Mouse (Mus musculus) hindbrain, embryonic 16.5 days (tissue): Measurements from ENCODE around the gene Myocd. TPM values are rescaled to one million over a fixed set of nuclear protein-coding genes. Genes with fewer than 3 reads are reported as not detected.
A peak's percentile ranks its signal among the peaks of the same experiment; 100 is the strongest.

ENCODE experiments used
- ATAC-seq: fragments of 200-750 bp; cut with Nextera tagmentation; 2 replicates; pipeline ENCODE4 v1.8.0; 2017; ENCODE audit warnings: moderate TSS enrichment, moderate library complexity
- H3K27ac ChIP-seq: fragments of 300-500 bp; sonication (generic); 2 replicates; pipeline ENCODE4 v1.5.1; 2014; ENCODE audit warnings: low read depth, mild to moderate bottlenecking, control low read depth, low read length, moderate library complexity
- H3K27me3 ChIP-seq: fragments of 300-500 bp; sonication (generic); replicated peaks from 2 replicates; pipeline ENCODE4 v1.6.1; 2014; ENCODE audit warnings: low read length; ENCODE audit not compliant: control insufficient read depth, insufficient read depth
- H3K36me3 ChIP-seq: fragments of 300-500 bp; sonication (generic); 2 replicates; pipeline ENCODE4 v1.6.1; 2014; ENCODE audit warnings: mild to moderate bottlenecking, low read length, moderate library complexity, mixed read lengths; ENCODE audit not compliant: control insufficient read depth, insufficient read depth
- H3K4me1 ChIP-seq: fragments of 300-500 bp; sonication (generic); 2 replicates; pipeline ENCODE4 v1.6.1; 2014; ENCODE audit warnings: low read depth, low read length; ENCODE audit not compliant: control insufficient read depth, insufficient read depth
- H3K4me2 ChIP-seq: fragments of 300-500 bp; sonication (generic); 2 replicates; pipeline ENCODE4 v1.6.1; 2014; ENCODE audit warnings: mild to moderate bottlenecking, low read length, control low read depth, moderate library complexity
- H3K4me3 ChIP-seq: fragments of 300-500 bp; sonication (generic); 2 replicates; pipeline ENCODE4 v1.5.1; 2014; ENCODE audit warnings: mild to moderate bottlenecking, low read length, control low read depth, moderate library complexity
- H3K9ac ChIP-seq: fragments of 300-500 bp; sonication (generic); 2 replicates; pipeline ENCODE4 v1.6.1; 2014; ENCODE audit warnings: low read depth, mild to moderate bottlenecking, control low read depth, low read length, moderate library complexity
- H3K9me3 ChIP-seq: fragments of 300-500 bp; sonication (generic); 2 replicates; pipeline ENCODE4 v1.6.1; 2014; ENCODE audit warnings: mild to moderate bottlenecking, low read length, moderate library complexity; ENCODE audit not compliant: control insufficient read depth
- WGBS: fragments of 180-500 bp; shearing (Covaris S2); extraction: QIAGEN DNeasy Blood & Tissue Kit; methylation state at CpG from one replicate; pipeline ENCODE4 v1.1.7; 2014; 5-methylcytosine and 5-hydroxymethylcytosine counted together
- polyA plus RNA-seq: library from polyadenylated mRNA; unstranded; fragments of >200 nt; fragmentation: Nextera tagmentation; extraction: Ambion mirVana; gene quantifications from 2 replicates; pipeline ENCODE4 v1.2.1, GENCODE M21; 2015

Gene Myocd
- polyA plus RNA-seq, 1 experiment from 2014 or later = 0.94 TPM

GRCm38 (mm10) chr11:65139030-65139429 is 130.8 kb downstream of the Myocd start:
- H3K4me2 ChIP-seq = no peak overlapping the region
- H3K36me3 ChIP-seq = no peaks in the 10 kb centered on the region
- no peak overlapping the region for H3K9ac ChIP-seq
- no peaks in the 10 kb centered on the region for H3K27me3 ChIP-seq
- 81% methylated on average over 3 of the region's 3 CpGs for WGBS
- no peak overlapping the region for H3K27ac ChIP-seq
- H3K4me1 ChIP-seq = no peaks in the 10 kb centered on the region
- ATAC-seq = no peak
- no peak overlapping the region for H3K4me3 ChIP-seq
- H3K9me3 ChIP-seq = no peaks in the 10 kb centered on the region

- H3K36me3 ChIP-seq = no peaks in the 10 kb centered on the region
- H3K9ac ChIP-seq = no peak overlapping the region
- ATAC-seq = no peak
- no peaks in the 10 kb centered on the region for H3K27me3 ChIP-seq
- H3K4me3 ChIP-seq = no peak overlapping the region
- H3K27ac ChIP-seq = no peak overlapping the region
- H3K4me2 ChIP-seq = no peak overlapping the region
- H3K9me3 ChIP-seq = no peaks in the 10 kb centered on the region
- H3K4me1 ChIP-seq = no peaks in the 10 kb centered on the region
- 70% methylated on average over 2 of the region's 2 CpGs for WGBS
These were observed 132.6 kb downstream of the Myocd start for GRCm38 (mm10) chr11:65137145-65137652.

GRCm38 (mm10) chr11:65135251-65135739 is 134.5 kb downstream of the Myocd start:
- no peaks in the 10 kb centered on the region for H3K4me1 ChIP-seq
- no peak overlapping the region for H3K4me3 ChIP-seq
- no peaks in the 10 kb centered on the region for H3K9me3 ChIP-seq
- no peak overlapping the region for H3K9ac ChIP-seq
- WGBS = 89% methylated on average over 8 of the region's 8 CpGs
- H3K27me3 ChIP-seq = no peaks in the 10 kb centered on the region
- no peaks in the 10 kb centered on the region for H3K36me3 ChIP-seq
- no peak for ATAC-seq
- H3K4me2 ChIP-seq = no peak overlapping the region
- H3K27ac ChIP-seq = no peak overlapping the region

GRCm38 (mm10) chr11:65133661-65134060 is 136.1 kb downstream of the Myocd start:
- Histone ChIP-seq H3K9ac (no peak overlapping the region), H3K4me3 (no peak overlapping the region), H3K27me3 (no peaks in the 10 kb centered on the region), H3K27ac (no peak overlapping the region), H3K4me1 (no peaks in the 10 kb centered on the region), H3K9me3 (no peaks in the 10 kb centered on the region), H3K36me3 (no peaks in the 10 kb centered on the region), H3K4me2 (no peak overlapping the region)
- 89% methylated on average over 4 of the region's 4 CpGs for WGBS
- no peak for ATAC-seq

- ATAC-seq = no peak
- 81% methylated on average over 4 of the region's 4 CpGs for WGBS
- H3K27ac ChIP-seq = no peak overlapping the region
These were observed 140.7 kb downstream of the Myocd start for GRCm38 (mm10) chr11:65129110-65129509.

GRCm38 (mm10) chr11:65128666-65129065 is 141.1 kb downstream of the Myocd start:
- Histone ChIP-seq H3K4me3 (no peak overlapping the region), H3K4me1 (peaks cover 18% of the 10 kb centered on the region), H3K4me2 (no peak overlapping the region), H3K36me3 (no peaks in the 10 kb centered on the region), H3K27ac (no peak overlapping the region), H3K9me3 (no peaks in the 10 kb centered on the region), H3K27me3 (no peaks in the 10 kb centered on the region), H3K9ac (no peak overlapping the region)
- no peak for ATAC-seq
- whole genome bisulfite sequencing = 73% methylated on average over 4 of the region's 4 CpGs

More at GRCm38 (mm10) chr11:65129110-65129509, 140.7 kb downstream of the Myocd start:
- H3K4me3 ChIP-seq = no peak overlapping the region
- H3K36me3 ChIP-seq = no peaks in the 10 kb centered on the region
- no peaks in the 10 kb centered on the region for H3K9me3 ChIP-seq
- H3K9ac ChIP-seq = no peak overlapping the region
- H3K4me2 ChIP-seq = no peak overlapping the region
- peaks cover 18% of the 10 kb centered on the region for H3K4me1 ChIP-seq
- no peaks in the 10 kb centered on the region for H3K27me3 ChIP-seq

GRCm38 (mm10) chr11:65126566-65126965 is 143.2 kb downstream of the Myocd start:
- peak overlapping the region; percentile 6; the same call in 1 of the 2 replicates for H3K27ac ChIP-seq
- no peaks in the 10 kb centered on the region for H3K9me3 ChIP-seq
- H3K4me3 ChIP-seq = no peak overlapping the region
- H3K36me3 ChIP-seq = no peaks in the 10 kb centered on the region
- no peak overlapping the region for H3K9ac ChIP-seq
- no peak; the same call in 1 of the 2 replicates for ATAC-seq
- 57% methylated on average over 9 of the region's 9 CpGs for WGBS
- no peaks in the 10 kb centered on the region for H3K27me3 ChIP-seq
- peaks cover 18% of the 10 kb centered on the region for H3K4me1 ChIP-seq
- H3K4me2 ChIP-seq = no peak overlapping the region

Other genes starting within 250 kb of the Myocd start
- gene 1700086D15Rik, start 110.1 kb downstream of the Myocd start, polyA plus RNA-seq = 0.19 TPM in 1 of 2 replicates, not detected in the other
- 20.7 and 21.8 TPM in 2 replicates for gene Arhgap44, start 107.0 kb downstream of the Myocd start, polyA plus RNA-seq